Mouse (Mus musculus): ENCODE measurements around the gene Slc25a12.

- no peak for TF ChIP-seq POLR2A (IDR thresholded peaks at IDR 0.05; ENCODE audit: control insufficient read depth, extremely low read depth, insufficient read depth, low read length, poor library complexity)
- no peak for TF ChIP-seq CTCF (IDR thresholded peaks at IDR 0.05; ENCODE audit: borderline replicate concordance, control insufficient read depth, extremely low read depth, insufficient read depth, low read length, poor library complexity)
Measured at GRCm38 (mm10) chr2:71338145-71338796, 29.3 kb downstream of the Slc25a12 start.

Data from thymus, adult 2 months (tissue).